Mouse (Mus musculus): ENCODE data around the gene Neu1. TPM values are rescaled to one million over a fixed set of nuclear protein-coding genes. Genes with fewer than 3 reads are reported as not detected.

The Neu1 gene
- total and polyA plus RNA-seq, 3 experiments = 12.0 to 17.2 (median 12.6) TPM

GRCm38 (mm10) chr17:34981690-34982180 is 50.7 kb downstream of the Neu1 start, which contains the start of gene Lsm2:
TSS of gene Lsm2 (plus strand) at chr17:34981862.
- peak; percentile 84 for DNase-seq (ENCODE audit: low spot score)
- H3K4me3 ChIP-seq (ENCODE audit: low read depth, low read length) = peak within 1 kb of the TSS; percentile 92

DNA sequence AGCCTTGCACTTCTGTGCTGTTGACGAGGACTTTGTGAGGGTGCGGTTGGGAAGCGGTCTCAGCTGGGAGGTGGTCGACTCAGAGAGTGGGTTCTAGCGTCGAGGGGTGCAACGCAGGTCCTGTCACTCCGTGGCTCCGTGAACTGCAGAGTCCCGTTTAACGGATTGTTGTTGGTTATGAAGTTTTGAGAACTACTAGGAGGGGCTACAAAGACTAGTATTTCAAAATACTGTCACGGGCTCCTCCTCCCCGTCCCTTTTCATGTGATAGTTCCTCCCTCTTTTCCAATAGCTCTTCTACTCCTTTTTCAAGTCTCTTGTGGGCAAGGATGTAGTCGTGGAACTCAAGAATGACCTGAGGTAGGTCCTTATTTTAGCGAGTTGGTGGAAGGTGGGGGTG is 51.3 kb downstream of the Neu1 start:
- Histone ChIP-seq H3K9me3 (replicated peaks) (peaks cover 10% of the 10 kb centered on the region), H3K27me3 (ENCODE audit: insufficient read depth, low read length) (no peaks in the 10 kb centered on the region), H3K4me3 (ENCODE audit: low read depth, low read length) (peak overlapping the region; percentile 92), H3K4me1 (ENCODE audit: insufficient read depth, low read depth, low read length) (peaks cover 43% of the 10 kb centered on the region), H3K36me3 (replicated peaks) (peaks cover 63% of the 10 kb centered on the region)
- ATAC-seq (ENCODE audit: extremely low read depth, insufficient number of reproducible peaks, low FRiP score, poor library complexity, severe bottlenecking) (no peak), DNase-seq (ENCODE audit: low spot score) (no peak)
- no peak for TF ChIP-seq CTCF (IDR thresholded peaks at IDR 0.05; ENCODE audit: low read depth, low read length)
- TF ChIP-seq GATA2 (IDR thresholded peaks at IDR 0.05; ENCODE audit: borderline replicate concordance, low read depth, low read length) = no peak
- no peak for TF ChIP-seq GATA1 (IDR thresholded peaks at IDR 0.05; ENCODE audit: borderline replicate concordance, low read length)
- TF ChIP-seq TAL1 (conservative IDR thresholded peaks at IDR 0.05; ENCODE audit: low read depth, low read length) = no peak
- no peak for TF ChIP-seq POLR2AphosphoS5 (IDR thresholded peaks at IDR 0.05; ENCODE audit: insufficient replicate concordance, low read depth, low read length)

More at GRCm38 (mm10) chr17:34981690-34982180, 50.7 kb downstream of the Neu1 start, which contains the start of gene Lsm2:
- peaks cover 43% of the 10 kb centered on the region for H3K4me1 ChIP-seq (ENCODE audit: insufficient read depth, low read depth, low read length)
- ATAC-seq (ENCODE audit: extremely low read depth, insufficient number of reproducible peaks, low FRiP score, poor library complexity, severe bottlenecking) = peak; percentile 73
- TF ChIP-seq GATA2 (IDR thresholded peaks at IDR 0.05; ENCODE audit: borderline replicate concordance, low read depth, low read length) (no peak), CTCF (IDR thresholded peaks at IDR 0.05; ENCODE audit: low read depth, low read length) (no peak), GATA1 (IDR thresholded peaks at IDR 0.05; ENCODE audit: borderline replicate concordance, low read length) (no peak), POLR2AphosphoS5 (IDR thresholded peaks at IDR 0.05; ENCODE audit: insufficient replicate concordance, low read depth, low read length) (no peak), TAL1 (conservative IDR thresholded peaks at IDR 0.05; ENCODE audit: low read depth, low read length) (no peak)
- H3K36me3 ChIP-seq (replicated peaks) = peaks cover 66% of the 10 kb centered on the region
- H3K27me3 ChIP-seq (ENCODE audit: insufficient read depth, low read length) = no peaks in the 10 kb centered on the region
- H3K9me3 ChIP-seq (replicated peaks) = peaks cover 14% of the 10 kb centered on the region

- Histone ChIP-seq H3K9me3 (replicated peaks) (no peaks in the 10 kb centered on the region), H3K27me3 (ENCODE audit: insufficient read depth, low read length) (no peaks in the 10 kb centered on the region), H3K4me1 (ENCODE audit: insufficient read depth, low read depth, low read length) (peaks cover 43% of the 10 kb centered on the region), H3K4me3 (ENCODE audit: low read depth, low read length) (no peak overlapping the region), H3K36me3 (replicated peaks) (peaks cover 58% of the 10 kb centered on the region)
- no peak for TF ChIP-seq GATA2 (IDR thresholded peaks at IDR 0.05; ENCODE audit: borderline replicate concordance, low read depth, low read length)
- no peak for TF ChIP-seq TAL1 (conservative IDR thresholded peaks at IDR 0.05; ENCODE audit: low read depth, low read length)
- TF ChIP-seq CTCF (IDR thresholded peaks at IDR 0.05; ENCODE audit: low read depth, low read length) = no peak
- TF ChIP-seq POLR2AphosphoS5 (IDR thresholded peaks at IDR 0.05; ENCODE audit: insufficient replicate concordance, low read depth, low read length) = no peak
- TF ChIP-seq GATA1 (IDR thresholded peaks at IDR 0.05; ENCODE audit: borderline replicate concordance, low read length) = no peak
- no peak for DNase-seq (ENCODE audit: low spot score)
- no peak for ATAC-seq (ENCODE audit: extremely low read depth, insufficient number of reproducible peaks, low FRiP score, poor library complexity, severe bottlenecking)
Observed at GRCm38 (mm10) chr17:34984218-34984617, 53.2 kb downstream of the Neu1 start.

Other genes with a start within 250 kb of the Neu1 start
Only the 20 nearest of the 38 such genes appear.
- 16.6 and 33.4 TPM in 2 replicates for gene Stk19, start 94.3 kb upstream of the Neu1 start, total RNA-seq (2014; fragmentation: Nextera tagmentation)
- gene Stk19, start 94.3 kb upstream of the Neu1 start, total RNA-seq (2017) = 19.6 and 23.1 TPM in 2 replicates
- gene Stk19, start 94.3 kb upstream of the Neu1 start, polyA plus RNA-seq (2012) = 47.6 and 50.2 TPM in 2 replicates
- gene Dxo, start 94.2 kb upstream of the Neu1 start, total RNA-seq (2014; fragmentation: Nextera tagmentation) = 25.4 and 27.7 TPM in 2 replicates
- 18.2 and 22.7 TPM in 2 replicates for gene Dxo, start 94.2 kb upstream of the Neu1 start, total RNA-seq (2017)
- gene Dxo, start 94.2 kb upstream of the Neu1 start, polyA plus RNA-seq (2012) = 58.7 and 70.5 TPM in 2 replicates
- 25.8 and 37.9 TPM in 2 replicates for gene Skiv2l, start 81.0 kb upstream of the Neu1 start, total RNA-seq (2014; fragmentation: Nextera tagmentation)
- gene Skiv2l, start 81.0 kb upstream of the Neu1 start, total RNA-seq (2017) = 43.6 and 45.3 TPM in 2 replicates
- gene Skiv2l, start 81.0 kb upstream of the Neu1 start, polyA plus RNA-seq (2012) = 48.8 and 54.7 TPM in 2 replicates
- 66.0 and 86.9 TPM in 2 replicates for gene Nelfe, start 80.9 kb upstream of the Neu1 start, total RNA-seq (2014; fragmentation: Nextera tagmentation)
- 36.9 and 40.4 TPM in 2 replicates for gene Nelfe, start 80.9 kb upstream of the Neu1 start, total RNA-seq (2017)
- 278 and 284 TPM in 2 replicates for gene Nelfe, start 80.9 kb upstream of the Neu1 start, polyA plus RNA-seq (2012)
- not detected in 2 replicates for gene Cfb, start 68.7 kb upstream of the Neu1 start, total RNA-seq (2014; fragmentation: Nextera tagmentation)
- not detected in 2 replicates for gene Cfb, start 68.7 kb upstream of the Neu1 start, total RNA-seq (2017)
- gene Cfb, start 68.7 kb upstream of the Neu1 start, polyA plus RNA-seq (2012) = not detected in 2 replicates
- gene Zbtb12, start 51.8 kb upstream of the Neu1 start, total RNA-seq (2014; fragmentation: Nextera tagmentation) = 5.4 and 6.1 TPM in 2 replicates
- 3.1 and 4.4 TPM in 2 replicates for gene Zbtb12, start 51.8 kb upstream of the Neu1 start, total RNA-seq (2017)
- gene Zbtb12, start 51.8 kb upstream of the Neu1 start, polyA plus RNA-seq (2012) = 20.4 and 22.7 TPM in 2 replicates
- not detected in 2 replicates for gene Gm20547, start 49.2 kb upstream of the Neu1 start, total RNA-seq (2014; fragmentation: Nextera tagmentation)
- gene Gm20547, start 49.2 kb upstream of the Neu1 start, total RNA-seq (2017) = not detected in 2 replicates
- gene Gm20547, start 49.2 kb upstream of the Neu1 start, polyA plus RNA-seq (2012) = not detected in 2 replicates
- 22.2 and 25.9 TPM in 2 replicates for gene C2, start 33.0 kb upstream of the Neu1 start, total RNA-seq (2014; fragmentation: Nextera tagmentation)
- gene C2, start 33.0 kb upstream of the Neu1 start, total RNA-seq (2017) = 1.4 and 2.5 TPM in 2 replicates
- gene C2, start 33.0 kb upstream of the Neu1 start, polyA plus RNA-seq (2012) = 1.2 and 2.3 TPM in 2 replicates
- gene Ehmt2, start 32.8 kb upstream of the Neu1 start, total RNA-seq (2014; fragmentation: Nextera tagmentation) = 123 and 126 TPM in 2 replicates
- 94.4 and 108 TPM in 2 replicates for gene Ehmt2, start 32.8 kb upstream of the Neu1 start, total RNA-seq (2017)
- gene Ehmt2, start 32.8 kb upstream of the Neu1 start, polyA plus RNA-seq (2012) = 346 and 451 TPM in 2 replicates
- gene Slc44a4, start 16.8 kb upstream of the Neu1 start, total RNA-seq (2014; fragmentation: Nextera tagmentation) = not detected in 2 replicates
- 0.06 TPM in 1 of 2 replicates, not detected in the other for gene Slc44a4, start 16.8 kb upstream of the Neu1 start, total RNA-seq (2017)
- gene Slc44a4, start 16.8 kb upstream of the Neu1 start, polyA plus RNA-seq (2012) = not detected in 2 replicates
- 0.24 TPM in 1 of 2 replicates, not detected in the other for gene Hspa1b, start 28.0 kb downstream of the Neu1 start, total RNA-seq (2014; fragmentation: Nextera tagmentation)
- gene Hspa1b, start 28.0 kb downstream of the Neu1 start, total RNA-seq (2017) = 0.11 and 0.35 TPM in 2 replicates
- 0.93 and 0.94 TPM in 2 replicates for gene Hspa1b, start 28.0 kb downstream of the Neu1 start, polyA plus RNA-seq (2012)
- gene Gm20481, start 38.7 kb downstream of the Neu1 start, total RNA-seq (2014; fragmentation: Nextera tagmentation) = not detected in 2 replicates
- gene Gm20481, start 38.7 kb downstream of the Neu1 start, total RNA-seq (2017) = 0.44 TPM in 1 of 2 replicates, not detected in the other
- gene Gm20481, start 38.7 kb downstream of the Neu1 start, polyA plus RNA-seq (2012) = not detected in 2 replicates
- not detected in 2 replicates for gene Hspa1a, start 40.9 kb downstream of the Neu1 start, total RNA-seq (2014; fragmentation: Nextera tagmentation)
- 0.06 TPM in 1 of 2 replicates, not detected in the other for gene Hspa1a, start 40.9 kb downstream of the Neu1 start, total RNA-seq (2017)
- gene Hspa1a, start 40.9 kb downstream of the Neu1 start, polyA plus RNA-seq (2012) = 0.18 and 0.22 TPM in 2 replicates
- not detected in 2 replicates for gene Hspa1l, start 41.5 kb downstream of the Neu1 start, total RNA-seq (2014; fragmentation: Nextera tagmentation)
- gene Hspa1l, start 41.5 kb downstream of the Neu1 start, total RNA-seq (2017) = 0.05 and 0.12 TPM in 2 replicates
- gene Hspa1l, start 41.5 kb downstream of the Neu1 start, polyA plus RNA-seq (2012) = not detected in 2 replicates
- 195 and 218 TPM in 2 replicates for gene Lsm2, start 50.6 kb downstream of the Neu1 start, total RNA-seq (2014; fragmentation: Nextera tagmentation)
- gene Lsm2, start 50.6 kb downstream of the Neu1 start, total RNA-seq (2017) = 65.8 and 71.9 TPM in 2 replicates
- gene Lsm2, start 50.6 kb downstream of the Neu1 start, polyA plus RNA-seq (2012) = 239 and 263 TPM in 2 replicates
- gene Vars, start 69.7 kb downstream of the Neu1 start, total RNA-seq (2014; fragmentation: Nextera tagmentation) = 262 and 289 TPM in 2 replicates
- gene Vars, start 69.7 kb downstream of the Neu1 start, total RNA-seq (2017) = 99.3 and 130 TPM in 2 replicates
- 1,339 and 1,437 TPM in 2 replicates for gene Vars, start 69.7 kb downstream of the Neu1 start, polyA plus RNA-seq (2012)
- 0.53 and 0.60 TPM in 2 replicates for gene Vwa7, start 85.3 kb downstream of the Neu1 start, total RNA-seq (2014; fragmentation: Nextera tagmentation)
- gene Vwa7, start 85.3 kb downstream of the Neu1 start, total RNA-seq (2017) = 3.5 TPM in 2 replicates
- 1.5 TPM in 2 replicates for gene Vwa7, start 85.3 kb downstream of the Neu1 start, polyA plus RNA-seq (2012)
- 35.3 and 35.5 TPM in 2 replicates for gene Sapcd1, start 96.8 kb downstream of the Neu1 start, total RNA-seq (2014; fragmentation: Nextera tagmentation)
- gene Sapcd1, start 96.8 kb downstream of the Neu1 start, total RNA-seq (2017) = 156 and 206 TPM in 2 replicates
- 90.0 and 101 TPM in 2 replicates for gene Sapcd1, start 96.8 kb downstream of the Neu1 start, polyA plus RNA-seq (2012)
- gene Msh5, start 115.5 kb downstream of the Neu1 start, total RNA-seq (2014; fragmentation: Nextera tagmentation) = 41.7 and 45.5 TPM in 2 replicates
- 11.8 and 12.4 TPM in 2 replicates for gene Msh5, start 115.5 kb downstream of the Neu1 start, total RNA-seq (2017)
- 11.3 and 11.5 TPM in 2 replicates for gene Msh5, start 115.5 kb downstream of the Neu1 start, polyA plus RNA-seq (2012)
- 211 and 218 TPM in 2 replicates for gene Clic1, start 118.7 kb downstream of the Neu1 start, total RNA-seq (2014; fragmentation: Nextera tagmentation)
- 562 and 724 TPM in 2 replicates for gene Clic1, start 118.7 kb downstream of the Neu1 start, total RNA-seq (2017)
- gene Clic1, start 118.7 kb downstream of the Neu1 start, polyA plus RNA-seq (2012) = 233 and 258 TPM in 2 replicates